Mouse (Mus musculus) MEL (cell line): Measurements from ENCODE around the gene Gm6685. TPM values are rescaled to one million over a fixed set of nuclear protein-coding genes. Genes with fewer than 3 reads are reported as not detected.

ENCODE experiments used
- DNase-seq: peaks from one replicate; pipeline ENCODE4 v3.0.0; 2011; ENCODE audit warnings: low read depth, low spot score
- H3K27ac ChIP-seq: 2 replicates; pipeline ENCODE4 v1.5.1; 2012; ENCODE audit warnings: low read depth, mild to moderate bottlenecking, control low read depth, low read length, moderate library complexity; ENCODE audit not compliant: control insufficient read depth
- H3K27me3 ChIP-seq, 2 experiments: fragments of 150-350 bp in 1 of 2; sonication (generic) in 1 of 2; 2 replicates each; pipeline ENCODE4 v1.6.1; 2012; ENCODE audit warnings: low read length in 2 of 2, mild to moderate bottlenecking in 2 of 2, improper control_type of control experiment in 1 of 2, moderate library complexity in 1 of 2; ENCODE audit not compliant: insufficient read depth in 2 of 2, control insufficient read depth in 1 of 2
- H3K36me3 ChIP-seq, 2 experiments: 2 replicates each; pipeline ENCODE4 v1.6.1; 2012 to 2014; ENCODE audit warnings: low read length in 2 of 2, improper control_type of control experiment in 1 of 2, inconsistent platforms in 1 of 2, mild to moderate bottlenecking in 1 of 2; ENCODE audit not compliant: insufficient read depth in 2 of 2, control insufficient read depth in 1 of 2
- H3K4me1 ChIP-seq, 2 experiments: fragments of 150-350 bp in 1 of 2; sonication (generic) in 1 of 2; 2 replicates each; pipeline ENCODE4 v1.6.1; 2012; ENCODE audit warnings: low read length in 2 of 2, improper control_type of control experiment in 1 of 2, mild to moderate bottlenecking in 1 of 2; ENCODE audit not compliant: insufficient read depth in 2 of 2, control insufficient read depth in 1 of 2
- H3K4me3 ChIP-seq, 2 experiments: fragments of 150-350 bp in 1 of 2; sonication (generic) in 1 of 2; 2 replicates each; pipeline ENCODE4 v1.5.1; 2012; ENCODE audit warnings: low read depth in 2 of 2, low read length in 2 of 2, mild to moderate bottlenecking in 2 of 2, moderate library complexity in 2 of 2, control low read depth in 1 of 2, improper control_type of control experiment in 1 of 2; ENCODE audit not compliant: control insufficient read depth in 1 of 2, insufficient read depth in 1 of 2
- H3K79me2 ChIP-seq: 2 replicates; pipeline ENCODE4 v1.6.1; 2012; ENCODE audit warnings: mild to moderate bottlenecking, low read length, moderate library complexity; ENCODE audit not compliant: control insufficient read depth, poor library complexity, insufficient read depth
- H3K9ac ChIP-seq: 2 replicates; pipeline ENCODE4 v1.6.1; 2012; ENCODE audit warnings: low read depth, mild to moderate bottlenecking, control low read depth, low read length, moderate library complexity; ENCODE audit not compliant: control insufficient read depth, poor library complexity, severe bottlenecking
- H3K9me3 ChIP-seq: fragments of 150-350 bp; sonication (generic); replicated peaks from 2 replicates; pipeline ENCODE4 v1.6.1; 2012; ENCODE audit warnings: mild to moderate bottlenecking, low read length, improper control_type of control experiment, moderate library complexity; ENCODE audit not compliant: insufficient read depth
- CHD1 ChIP-seq: IDR thresholded peaks from 2 replicates; pipeline ENCODE4 v1.6.1; 2012; ENCODE audit warnings: low read depth, mild to moderate bottlenecking, inconsistent platforms, low read length, improper control_type of control experiment
- CTCF ChIP-seq, 3 experiments: IDR thresholded peaks in 2 of 3; conservative IDR thresholded peaks in 1 of 3; 2 replicates each; pipeline ENCODE4 v1.5.1; 2011 to 2012; ENCODE audit warnings: low read length in 3 of 3, low read depth in 2 of 3, mild to moderate bottlenecking in 2 of 3, improper control_type of control experiment in 1 of 3, inconsistent platforms in 1 of 3, mixed read lengths in 1 of 3, moderate library complexity in 1 of 3; ENCODE audit not compliant: control insufficient read depth in 1 of 3, insufficient read depth in 1 of 3, poor library complexity in 1 of 3, severe bottlenecking in 1 of 3
- E2F4 ChIP-seq: IDR thresholded peaks from 2 replicates; pipeline ENCODE4 v1.6.1; 2011; ENCODE audit warnings: low read depth, low read length, improper control_type of control experiment, borderline replicate concordance
- EP300 ChIP-seq, 2 experiments: IDR thresholded peaks; 2 replicates each; pipeline ENCODE4 v1.6.1; 2011; ENCODE audit warnings: improper control_type of control experiment in 2 of 2, low read length in 2 of 2, low read depth in 1 of 2, mild to moderate bottlenecking in 1 of 2
- ETS1 ChIP-seq: IDR thresholded peaks from 2 replicates; pipeline ENCODE4 v1.6.1; 2012; ENCODE audit warnings: low read depth, mild to moderate bottlenecking, inconsistent platforms, low read length, improper control_type of control experiment, moderate library complexity
- GABPA ChIP-seq: IDR thresholded peaks from 2 replicates; pipeline ENCODE4 v1.6.1; 2012; ENCODE audit warnings: low read depth, mild to moderate bottlenecking, inconsistent platforms, low read length, improper control_type of control experiment, moderate library complexity
- GATA1 ChIP-seq: IDR thresholded peaks from 2 replicates; pipeline ENCODE4 v1.6.1; 2011; ENCODE audit warnings: low read depth, low read length, improper control_type of control experiment
- HCFC1 ChIP-seq: IDR thresholded peaks from 2 replicates; pipeline ENCODE4 v1.6.1; 2012; ENCODE audit warnings: low read depth, mild to moderate bottlenecking, inconsistent platforms, low read length, improper control_type of control experiment, moderate library complexity
- JUND ChIP-seq: IDR thresholded peaks from 2 replicates; pipeline ENCODE4 v1.6.1; 2011; ENCODE audit warnings: low read depth, mild to moderate bottlenecking, improper control_type of control experiment, low read length
- KAT2A ChIP-seq: conservative IDR thresholded peaks from 2 replicates; pipeline ENCODE4 v1.6.1; 2012; ENCODE audit warnings: low read depth, low read length, improper control_type of control experiment, inconsistent platforms
- MEF2A ChIP-seq: IDR thresholded peaks from 2 replicates; pipeline ENCODE4 v1.6.1; 2014; ENCODE audit warnings: low read depth, mild to moderate bottlenecking, inconsistent platforms, low read length, improper control_type of control experiment; ENCODE audit not compliant: poor library complexity, insufficient replicate concordance, severe bottlenecking; ENCODE audit errors: extremely low read depth
- MXI1 ChIP-seq: IDR thresholded peaks from 2 replicates; pipeline ENCODE4 v1.6.1; 2011; ENCODE audit warnings: mild to moderate bottlenecking, low read depth, low read length, improper control_type of control experiment
- MYC ChIP-seq: IDR thresholded peaks from 2 replicates; pipeline ENCODE4 v1.6.1; 2011; ENCODE audit warnings: low read depth, mild to moderate bottlenecking, low read length, improper control_type of control experiment, moderate library complexity
- POLR2A ChIP-seq, 2 experiments: IDR thresholded peaks; 2 replicates each; pipeline ENCODE4 v1.6.1; 2011 to 2012; ENCODE audit warnings: low read length in 2 of 2, mild to moderate bottlenecking in 2 of 2, control low read depth in 1 of 2, improper control_type of control experiment in 1 of 2, low read depth in 1 of 2, moderate library complexity in 1 of 2; ENCODE audit not compliant: control insufficient read depth in 1 of 2, insufficient read depth in 1 of 2, poor library complexity in 1 of 2
- POLR2AphosphoS2 ChIP-seq: IDR thresholded peaks from 2 replicates; pipeline ENCODE4 v1.6.1; 2011; ENCODE audit warnings: low read length, improper control_type of control experiment
- POLR2AphosphoS5 ChIP-seq: IDR thresholded peaks from 2 replicates; pipeline ENCODE4 v1.6.1; 2012; ENCODE audit warnings: low read depth, borderline replicate concordance, mild to moderate bottlenecking, inconsistent platforms, low read length, moderate library complexity, mixed read lengths
- SIN3A ChIP-seq: IDR thresholded peaks from 2 replicates; pipeline ENCODE4 v1.6.1; 2012; ENCODE audit warnings: low read length, improper control_type of control experiment, inconsistent platforms
- SMC3 ChIP-seq: IDR thresholded peaks from 2 replicates; pipeline ENCODE4 v1.6.1; 2011; ENCODE audit warnings: low read depth, low read length, improper control_type of control experiment
- TAL1 ChIP-seq: IDR thresholded peaks from 2 replicates; pipeline ENCODE4 v1.6.1; 2012; ENCODE audit warnings: mild to moderate bottlenecking, inconsistent platforms, low read length, moderate library complexity, mixed read lengths
- TCF12 ChIP-seq: IDR thresholded peaks from 2 replicates; pipeline ENCODE4 v1.6.1; 2014; ENCODE audit warnings: low read depth, mild to moderate bottlenecking, inconsistent platforms, low read length, improper control_type of control experiment, moderate library complexity
- UBTF ChIP-seq: IDR thresholded peaks from 2 replicates; pipeline ENCODE4 v1.6.1; 2012; ENCODE audit warnings: low read depth, mild to moderate bottlenecking, inconsistent platforms, low read length, improper control_type of control experiment, moderate library complexity, borderline replicate concordance; ENCODE audit not compliant: insufficient read depth
- ZC3H11A ChIP-seq: IDR thresholded peaks from 2 replicates; pipeline ENCODE4 v1.6.1; 2012; ENCODE audit warnings: low read depth, mild to moderate bottlenecking, inconsistent platforms, low read length, improper control_type of control experiment
- ZKSCAN1 ChIP-seq: IDR thresholded peaks from 2 replicates; pipeline ENCODE4 v1.6.1; 2012; ENCODE audit warnings: low read depth, mild to moderate bottlenecking, inconsistent platforms, low read length, improper control_type of control experiment, moderate library complexity
- polyA plus RNA-seq, 2 experiments: library from polyadenylated mRNA; stranded (reverse) in 1 of 2; unstranded in 1 of 2; fragments of >175 nt in 1 of 2; fragments of >200 nt in 1 of 2; gene quantifications; 2 replicates each; pipeline versions ENCODE4 v1.2.1 to v1.2.4; 2012; ENCODE audit warnings: low replicate concordance in 2 of 2, low read depth in 1 of 2; ENCODE audit not compliant: insufficient read length in 2 of 2, insufficient read depth in 1 of 2, missing spikeins in 1 of 2
- total RNA-seq: library from RNA; depleted of rRNA; stranded (reverse); fragments of 300-350 nt; gene quantifications from 2 replicates; pipeline ENCODE4 v1.2.3, GENCODE M21; 2012

Gene Gm6685
- total and polyA plus RNA-seq, 3 experiments = 7.9 to 9.9 TPM; not detected in 1

DNA sequence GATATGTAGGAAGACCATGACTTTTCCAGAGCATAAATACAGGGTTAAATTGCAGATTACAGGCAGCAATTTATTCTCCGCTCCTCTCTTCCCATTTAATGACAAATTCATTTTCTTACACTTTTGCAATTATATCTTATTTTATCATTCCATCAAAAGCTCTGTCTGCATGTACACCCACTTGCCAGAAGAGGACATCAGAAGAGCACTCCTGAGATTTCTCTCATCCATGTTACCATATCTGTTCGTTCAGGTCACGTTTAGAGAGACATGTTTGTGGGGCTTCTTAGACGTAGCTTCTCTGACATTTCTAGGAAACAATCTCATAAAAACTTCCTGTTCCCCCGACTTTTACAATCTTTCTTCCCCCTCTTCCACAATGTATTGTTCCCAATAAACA, 2.2 kb upstream of the Gm6685 start:
- no peaks in the 10 kb centered on the region; a peak in 1 of 4 replicates for H3K27me3 ChIP-seq
- H3K4me3 ChIP-seq = no peak overlapping the region
- H3K9ac ChIP-seq = no peak overlapping the region
- DNase-seq = no peak
- no peak overlapping the region for H3K27ac ChIP-seq
- no peaks in the 10 kb centered on the region for H3K36me3 ChIP-seq
- H3K79me2 ChIP-seq = no peaks in the 10 kb centered on the region
- H3K4me1 ChIP-seq = no peaks in the 10 kb centered on the region
- no peaks in the 10 kb centered on the region for H3K9me3 ChIP-seq
- TF ChIP-seq MEF2A = no peak
- TF ChIP-seq TAL1 = no peak
- TF ChIP-seq GABPA = no peak
- no peak for TF ChIP-seq TCF12
- no peak for TF ChIP-seq JUND
- no peak for TF ChIP-seq MYC
- TF ChIP-seq KAT2A = no peak
- no peak for TF ChIP-seq CHD1
- no peak for TF ChIP-seq SMC3
- TF ChIP-seq CTCF (IDR thresholded peaks at IDR 0.05 in 2 of 3, conservative IDR thresholded peaks at IDR 0.05 in 1 of 3; ENCODE audit: control insufficient read depth in 1 of 3, insufficient read depth in 1 of 3, low read depth in 2 of 3, low read length in 3 of 3, poor library complexity in 1 of 3, severe bottlenecking in 1 of 3) = no peak
- TF ChIP-seq POLR2AphosphoS2 = no peak
- no peak for TF ChIP-seq ZKSCAN1
- TF ChIP-seq ETS1 = no peak
- no peak for TF ChIP-seq ZC3H11A
- no peak for TF ChIP-seq SIN3A
- no peak for TF ChIP-seq EP300 (IDR thresholded peaks at IDR 0.05; ENCODE audit: low read depth in 1 of 2, low read length in 2 of 2)
- TF ChIP-seq E2F4 = no peak
- TF ChIP-seq UBTF = no peak
- no peak for TF ChIP-seq POLR2AphosphoS5

DNA sequence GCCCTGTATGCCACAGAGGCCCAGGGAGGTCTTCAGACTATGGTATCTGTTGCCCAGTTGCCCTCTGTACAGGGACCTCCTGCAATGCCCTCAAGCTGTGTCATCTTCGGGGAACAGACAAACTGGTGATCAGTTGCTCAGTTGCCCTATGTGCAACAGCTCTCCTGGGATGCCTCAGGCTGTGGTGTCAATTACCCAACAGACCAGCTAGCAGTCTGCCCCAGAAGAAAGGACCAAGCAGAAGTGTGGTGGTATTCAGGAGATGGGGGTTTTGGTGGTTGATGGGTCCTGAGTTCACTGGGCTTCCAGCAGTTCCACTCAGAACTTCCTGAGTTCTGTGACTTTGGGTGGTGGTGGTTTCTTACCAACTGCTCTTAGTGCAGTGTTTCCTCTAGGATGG, 11.8 kb downstream of the Gm6685 start:
- H3K4me3 ChIP-seq = no peak overlapping the region
- TF ChIP-seq GABPA = no peak
- no peak for TF ChIP-seq E2F4
- TF ChIP-seq HCFC1 = no peak
- no peak for TF ChIP-seq MXI1
- no peak for TF ChIP-seq ZC3H11A
- TF ChIP-seq GATA1 = no peak
- TF ChIP-seq CHD1 = no peak
- TF ChIP-seq POLR2AphosphoS2 = no peak
- TF ChIP-seq KAT2A = no peak
- no peak for TF ChIP-seq POLR2A (IDR thresholded peaks at IDR 0.05; ENCODE audit: control insufficient read depth in 1 of 2, insufficient read depth in 1 of 2, low read depth in 1 of 2, low read length in 2 of 2, poor library complexity in 1 of 2)
- TF ChIP-seq CTCF (IDR thresholded peaks at IDR 0.05 in 2 of 3, conservative IDR thresholded peaks at IDR 0.05 in 1 of 3; ENCODE audit: control insufficient read depth in 1 of 3, insufficient read depth in 1 of 3, low read depth in 2 of 3, low read length in 3 of 3, poor library complexity in 1 of 3, severe bottlenecking in 1 of 3) = no peak
- TF ChIP-seq POLR2AphosphoS5 = no peak
- TF ChIP-seq, all 39 proteins: peak for 0
- H3K9me3 ChIP-seq = no peaks in the 10 kb centered on the region
- H3K4me1 ChIP-seq = no peaks in the 10 kb centered on the region
- H3K36me3 ChIP-seq = no peaks in the 10 kb centered on the region
- H3K79me2 ChIP-seq = no peaks in the 10 kb centered on the region
- no peak for DNase-seq
- no peaks in the 10 kb centered on the region for H3K27me3 ChIP-seq
- no peak overlapping the region for H3K9ac ChIP-seq
- H3K27ac ChIP-seq = no peak overlapping the region
